Mouse (Mus musculus) G1E (cell line): ENCODE measurements around the gene Tcp11. TPM values are rescaled to one million over a fixed set of nuclear protein-coding genes. Genes with fewer than 3 reads are reported as not detected.

Experiments
- ATAC-seq: 2 replicates; pipeline ENCODE4 v1.8.0; 2016; ENCODE audit warnings: mild to moderate bottlenecking; ENCODE audit not compliant: insufficient number of reproducible peaks, poor library complexity, low FRiP score, severe bottlenecking; ENCODE audit errors: extremely low read depth
- DNase-seq: peaks from one replicate; pipeline ENCODE4 v3.0.0; 2012; ENCODE audit warnings: low spot score
- H3K27me3 ChIP-seq: 2 replicates; pipeline ENCODE4 v1.6.1; 2012; ENCODE audit warnings: mild to moderate bottlenecking, low read length, inconsistent platforms; ENCODE audit not compliant: insufficient read depth
- H3K36me3 ChIP-seq: replicated peaks from 2 replicates; pipeline ENCODE3; 2012; ENCODE audit warnings: mild to moderate bottlenecking, inconsistent platforms
- H3K4me1 ChIP-seq: 2 replicates; pipeline ENCODE4 v1.6.1; 2012; ENCODE audit warnings: low read depth, low read length, inconsistent platforms, mixed read lengths; ENCODE audit not compliant: insufficient read depth
- H3K4me3 ChIP-seq: 2 replicates; pipeline ENCODE4 v1.5.1; 2012; ENCODE audit warnings: low read depth, mild to moderate bottlenecking, inconsistent platforms, low read length, moderate library complexity, mixed read lengths
- H3K9me3 ChIP-seq: replicated peaks from 2 replicates; pipeline ENCODE4 v1.6.1; 2012; ENCODE audit warnings: inconsistent platforms
- CTCF ChIP-seq: IDR thresholded peaks from 2 replicates; pipeline ENCODE4 v1.5.1; 2012; ENCODE audit warnings: low read depth, low read length, inconsistent platforms, mixed read lengths
- GATA1 ChIP-seq: IDR thresholded peaks from 2 replicates; pipeline ENCODE4 v1.6.1; 2012; ENCODE audit warnings: borderline replicate concordance, low read length, inconsistent platforms, mixed read lengths
- GATA2 ChIP-seq: IDR thresholded peaks from 2 replicates; pipeline ENCODE4 v1.6.1; 2012; ENCODE audit warnings: low read depth, low read length, inconsistent platforms, borderline replicate concordance
- POLR2AphosphoS5 ChIP-seq: IDR thresholded peaks from 2 replicates; pipeline ENCODE4 v1.6.1; 2012; ENCODE audit warnings: low read depth, low read length, inconsistent platforms; ENCODE audit not compliant: insufficient replicate concordance
- TAL1 ChIP-seq: conservative IDR thresholded peaks from 2 replicates; pipeline ENCODE4 v1.6.1; 2012; ENCODE audit warnings: low read depth, low read length, inconsistent platforms, mixed read lengths
- polyA plus RNA-seq: library from polyadenylated mRNA; stranded (reverse); fragments of >175 nt; gene quantifications from 2 replicates; pipeline ENCODE4 v1.2.3, GENCODE M21; 2012
- total RNA-seq, 2 experiments: library from RNA; stranded (forward) in 1 of 2; stranded (reverse) in 1 of 2; fragments of 200-1000 nt in 1 of 2; fragments of >200 nt in 1 of 2; fragmentation: Nextera tagmentation in 1 of 2; gene quantifications; 2 replicates each; pipeline ENCODE4 v1.2.3; 2014 to 2017

The Tcp11 gene
- total and polyA plus RNA-seq, 3 experiments: not detected

GRCm38 (mm10) chr17:28052293-28052863 lies 28.1 kb downstream of the Tcp11 start:
- no peaks in the 10 kb centered on the region for H3K27me3 ChIP-seq
- no peak overlapping the region for H3K4me3 ChIP-seq
- no peak for TF ChIP-seq GATA2
- TF ChIP-seq CTCF: no peak
- TF ChIP-seq GATA1: no peak
- no peak for TF ChIP-seq TAL1
- TF ChIP-seq POLR2AphosphoS5: no peak
- ATAC-seq (no peak), DNase-seq (no peak)
- H3K36me3 ChIP-seq: peaks cover 78% of the 10 kb centered on the region
- H3K4me1 ChIP-seq: no peaks in the 10 kb centered on the region
- no peaks in the 10 kb centered on the region for H3K9me3 ChIP-seq

- no peaks in the 10 kb centered on the region for H3K27me3 ChIP-seq
- no peak for DNase-seq
- no peak for ATAC-seq
- H3K9me3 ChIP-seq: no peaks in the 10 kb centered on the region
- H3K4me3 ChIP-seq: no peak overlapping the region
- peaks cover 82% of the 10 kb centered on the region for H3K36me3 ChIP-seq
- no peak for TF ChIP-seq TAL1
- no peak for TF ChIP-seq GATA1
- no peak for TF ChIP-seq CTCF
- TF ChIP-seq POLR2AphosphoS5: no peak
- TF ChIP-seq GATA2: no peak
- H3K4me1 ChIP-seq: no peaks in the 10 kb centered on the region
Observed at GRCm38 (mm10) chr17:28050210-28050609, 30.2 kb downstream of the Tcp11 start.

- Histone ChIP-seq H3K9me3 (no peaks in the 10 kb centered on the region), H3K4me3 (no peak overlapping the region), H3K27me3 (no peaks in the 10 kb centered on the region), H3K4me1 (no peaks in the 10 kb centered on the region), H3K36me3 (peaks cover 68% of the 10 kb centered on the region)
- TF ChIP-seq CTCF: no peak
- no peak for TF ChIP-seq POLR2AphosphoS5
- no peak for TF ChIP-seq GATA1
- TF ChIP-seq TAL1: no peak
- no peak for TF ChIP-seq GATA2
- DNase-seq (no peak), ATAC-seq (no peak)
Observed at GRCm38 (mm10) chr17:28048425-28048824, 32.0 kb downstream of the Tcp11 start.

- no peaks in the 10 kb centered on the region for H3K9me3 ChIP-seq
- H3K27me3 ChIP-seq: no peaks in the 10 kb centered on the region
- ATAC-seq (no peak), DNase-seq (no peak)
- peaks cover 67% of the 10 kb centered on the region for H3K36me3 ChIP-seq
- no peak overlapping the region for H3K4me3 ChIP-seq
- TF ChIP-seq GATA1 (no peak), CTCF (no peak), POLR2AphosphoS5 (no peak)
- H3K4me1 ChIP-seq: no peaks in the 10 kb centered on the region
Observed at GRCm38 (mm10) chr17:28047520-28047919, 32.9 kb downstream of the Tcp11 start.

GRCm38 (mm10) chr17:28047017-28047416 lies 33.4 kb downstream of the Tcp11 start:
- no peaks in the 10 kb centered on the region for H3K4me1 ChIP-seq
- H3K4me3 ChIP-seq: no peak overlapping the region
- DNase-seq: no peak
- peaks cover 67% of the 10 kb centered on the region for H3K36me3 ChIP-seq
- no peaks in the 10 kb centered on the region for H3K9me3 ChIP-seq
- H3K27me3 ChIP-seq: no peaks in the 10 kb centered on the region
- TF ChIP-seq POLR2AphosphoS5 (no peak), CTCF (no peak), GATA2 (no peak), TAL1 (no peak), GATA1 (no peak)
- ATAC-seq: no peak

DNA sequence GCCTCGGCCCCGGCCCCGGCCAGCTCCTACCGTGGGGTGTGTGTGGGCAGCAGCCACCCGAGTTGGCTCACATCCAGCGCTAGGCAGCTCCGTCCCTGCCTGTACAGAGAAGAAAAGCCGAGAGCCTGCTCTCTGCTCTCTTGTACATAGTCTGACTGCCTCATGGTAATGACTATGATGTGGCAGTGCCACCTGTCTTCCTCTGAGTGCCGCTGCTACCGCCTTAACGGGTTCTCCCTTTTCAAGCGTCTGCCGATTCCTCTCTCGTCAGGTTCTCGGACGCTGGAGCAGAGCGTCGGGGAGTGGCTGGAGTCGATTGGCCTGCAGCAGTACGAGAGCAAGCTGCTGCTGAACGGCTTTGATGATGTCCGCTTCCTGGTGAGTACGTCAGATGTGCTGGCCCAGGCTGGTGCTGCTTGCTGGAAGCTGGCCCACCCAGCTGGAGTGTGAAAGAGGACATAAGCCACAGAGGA lies 38.1 kb downstream of the Tcp11 start:
- DNase-seq: no peak
- Histone ChIP-seq H3K36me3 (peaks cover 74% of the 10 kb centered on the region), H3K4me3 (no peak overlapping the region), H3K9me3 (no peaks in the 10 kb centered on the region), H3K27me3 (no peaks in the 10 kb centered on the region), H3K4me1 (no peaks in the 10 kb centered on the region)
- TF ChIP-seq TAL1: no peak
- no peak for TF ChIP-seq CTCF
- TF ChIP-seq POLR2AphosphoS5: no peak
- no peak for TF ChIP-seq GATA2
- no peak for TF ChIP-seq GATA1
- no peak for ATAC-seq

- ATAC-seq (no peak), DNase-seq (no peak)
- H3K36me3 ChIP-seq: peaks cover 74% of the 10 kb centered on the region
- TF ChIP-seq POLR2AphosphoS5 (no peak), GATA1 (no peak), CTCF (no peak), GATA2 (no peak), TAL1 (no peak)
- H3K27me3 ChIP-seq: no peaks in the 10 kb centered on the region
- no peaks in the 10 kb centered on the region for H3K4me1 ChIP-seq
- H3K9me3 ChIP-seq: no peaks in the 10 kb centered on the region
- no peak overlapping the region for H3K4me3 ChIP-seq
Observed at GRCm38 (mm10) chr17:28041298-28041697, 39.1 kb downstream of the Tcp11 start.
